Mouse (Mus musculus) testis, adult 2 months (tissue): ENCODE data around the gene Gm4952. TPM values are rescaled to one million over a fixed set of nuclear protein-coding genes. Genes with fewer than 3 reads are reported as not detected.

ENCODE experiments used
- H3K27ac ChIP-seq: fragments of 200-500 bp; 2 replicates; pipeline ENCODE4 v1.5.1; 2012; ENCODE audit warnings: low read depth, low read length; ENCODE audit not compliant: control insufficient read depth, insufficient read depth
- H3K27me3 ChIP-seq: fragments of 200-500 bp; 2 replicates; pipeline ENCODE4 v1.6.1; 2012; ENCODE audit warnings: mild to moderate bottlenecking, low read length, moderate library complexity; ENCODE audit not compliant: control insufficient read depth, insufficient read depth
- H3K36me3 ChIP-seq: fragments of 200-500 bp; 2 replicates; pipeline ENCODE4 v1.6.1; 2012; ENCODE audit warnings: mild to moderate bottlenecking, low read length; ENCODE audit not compliant: control insufficient read depth, insufficient read depth
- H3K4me1 ChIP-seq: fragments of 200-500 bp; 2 replicates; pipeline ENCODE4 v1.6.1; 2012; ENCODE audit warnings: low read length; ENCODE audit not compliant: control insufficient read depth, insufficient read depth
- H3K4me3 ChIP-seq: fragments of 200-500 bp; 2 replicates; pipeline ENCODE4 v1.5.1; 2012; ENCODE audit warnings: low read depth, mild to moderate bottlenecking, low read length, moderate library complexity, mixed read lengths; ENCODE audit not compliant: control insufficient read depth
- CTCF ChIP-seq: fragments of 200-500 bp; IDR thresholded peaks from 2 replicates; pipeline ENCODE4 v1.5.1; 2012; ENCODE audit warnings: low read depth, mild to moderate bottlenecking, inconsistent platforms, low read length, moderate library complexity; ENCODE audit not compliant: control insufficient read depth, insufficient read depth, insufficient replicate concordance
- POLR2A ChIP-seq: fragments of 200-500 bp; IDR thresholded peaks from 2 replicates; pipeline ENCODE4 v1.6.1; 2012; ENCODE audit warnings: low read depth, mild to moderate bottlenecking, inconsistent platforms, low read length, moderate library complexity; ENCODE audit not compliant: control insufficient read depth
- polyA plus RNA-seq: library from polyadenylated mRNA; depleted of rRNA; stranded (reverse); fragments of >200 nt; gene quantifications from 2 replicates; pipeline ENCODE4 v1.2.3, GENCODE M21; 2012

Gene Gm4952
- polyA plus RNA-seq, 1 experiment: not detected

GRCm38 (mm10) chr19:12608336-12608735 lies 8.6 kb downstream of the Gm4952 start:
- H3K27ac ChIP-seq: no peak overlapping the region
- H3K27me3 ChIP-seq: no peaks in the 10 kb centered on the region
- no peaks in the 10 kb centered on the region for H3K4me1 ChIP-seq
- H3K36me3 ChIP-seq: no peaks in the 10 kb centered on the region
- TF ChIP-seq CTCF: no peak
- no peak for TF ChIP-seq POLR2A
- no peak overlapping the region for H3K4me3 ChIP-seq

DNA sequence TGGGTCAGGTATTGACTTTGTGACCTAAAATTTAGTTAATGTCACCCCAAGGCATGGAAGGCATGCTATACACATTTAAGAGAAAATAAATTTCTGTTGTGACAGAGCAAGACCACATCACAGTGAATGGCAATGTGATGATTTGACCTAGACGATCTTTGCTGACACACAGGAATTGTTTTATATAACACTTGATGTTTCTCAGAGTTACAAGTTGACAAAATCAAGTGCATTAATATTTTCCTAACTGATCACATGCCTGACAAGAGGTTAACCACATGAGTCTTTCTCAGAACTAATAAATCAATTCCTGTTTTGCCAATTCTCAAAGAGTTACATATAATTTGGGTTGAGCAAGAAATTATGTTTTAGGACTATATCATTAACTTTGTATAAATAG lies 13.9 kb downstream of the Gm4952 start:
- Histone ChIP-seq H3K4me1 (no peaks in the 10 kb centered on the region), H3K27me3 (no peaks in the 10 kb centered on the region), H3K27ac (no peak overlapping the region), H3K36me3 (no peaks in the 10 kb centered on the region), H3K4me3 (no peak overlapping the region)
- TF ChIP-seq CTCF (no peak), POLR2A (no peak)

DNA sequence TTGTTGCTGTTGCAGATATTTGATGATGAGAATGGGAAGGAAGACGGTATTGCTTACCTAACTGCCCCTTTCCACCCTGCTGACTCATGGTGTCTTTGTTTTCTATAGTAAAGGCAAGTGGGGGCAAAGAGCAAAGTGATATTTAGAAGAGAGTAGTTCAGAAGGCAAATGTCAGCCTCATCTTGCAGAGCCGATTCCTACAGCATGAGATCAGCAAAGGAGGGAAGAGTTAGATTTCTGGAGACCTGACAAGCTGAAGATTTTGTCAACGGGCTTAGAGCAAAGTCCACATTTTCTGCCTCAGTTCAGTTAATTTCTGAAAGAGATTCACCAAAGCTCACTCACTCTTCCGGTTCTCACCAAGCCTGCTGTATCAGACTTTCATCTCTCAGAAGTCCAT lies 33.4 kb downstream of the Gm4952 start, which contains the start of gene Glyat:
Gene Glyat, plus strand, starts transcription at position 133 of the 400 bp plus-strand sequence.
- no peaks in the 10 kb centered on the region for H3K27me3 ChIP-seq
- H3K4me1 ChIP-seq: no peaks in the 10 kb centered on the region
- no peak within 1 kb of the TSS for H3K4me3 ChIP-seq
- H3K36me3 ChIP-seq: no peaks in the 10 kb centered on the region
- H3K27ac ChIP-seq: no peak within 1 kb of the TSS
- TF ChIP-seq POLR2A (no peak), CTCF (no peak)

DNA sequence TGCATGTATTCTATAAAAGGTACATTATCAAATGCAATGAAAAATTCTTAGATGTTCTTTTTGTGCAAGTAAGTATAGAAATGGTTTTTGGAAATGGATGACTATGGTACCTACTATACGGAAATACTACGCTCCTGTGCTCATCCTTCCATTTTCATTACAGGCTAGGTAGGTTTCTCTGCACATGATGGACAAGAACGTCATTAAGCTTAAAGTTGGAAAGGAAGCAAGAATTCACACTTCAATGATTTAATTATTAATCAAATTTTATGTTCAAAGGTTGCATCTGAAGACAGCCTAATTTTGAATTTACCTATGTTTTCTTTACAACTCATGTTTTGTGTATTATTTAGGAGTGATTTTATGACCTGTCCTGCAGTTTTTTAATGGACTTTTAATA lies 34.5 kb downstream of the Gm4952 start:
- no peak overlapping the region for H3K4me3 ChIP-seq
- H3K4me1 ChIP-seq: no peaks in the 10 kb centered on the region
- no peaks in the 10 kb centered on the region for H3K27me3 ChIP-seq
- H3K27ac ChIP-seq: no peak overlapping the region
- TF ChIP-seq CTCF (no peak), POLR2A (no peak)
- no peaks in the 10 kb centered on the region for H3K36me3 ChIP-seq

GRCm38 (mm10) chr19:12634963-12635362 lies 35.2 kb downstream of the Gm4952 start:
- no peak for TF ChIP-seq POLR2A
- no peak for TF ChIP-seq CTCF
- no peaks in the 10 kb centered on the region for H3K36me3 ChIP-seq
- H3K27me3 ChIP-seq: no peaks in the 10 kb centered on the region
- H3K27ac ChIP-seq: no peak overlapping the region
- H3K4me3 ChIP-seq: no peak overlapping the region
- H3K4me1 ChIP-seq: no peaks in the 10 kb centered on the region

- H3K27ac ChIP-seq: no peak overlapping the region
- TF ChIP-seq CTCF (no peak), POLR2A (no peak)
- H3K4me3 ChIP-seq: no peak overlapping the region
- no peaks in the 10 kb centered on the region for H3K4me1 ChIP-seq
- no peaks in the 10 kb centered on the region for H3K27me3 ChIP-seq
- no peaks in the 10 kb centered on the region for H3K36me3 ChIP-seq
Measured at GRCm38 (mm10) chr19:12636863-12637262, 37.1 kb downstream of the Gm4952 start.

GRCm38 (mm10) chr19:12638049-12638448 lies 38.3 kb downstream of the Gm4952 start:
- no peaks in the 10 kb centered on the region for H3K36me3 ChIP-seq
- no peak overlapping the region for H3K4me3 ChIP-seq
- H3K27me3 ChIP-seq: no peaks in the 10 kb centered on the region
- H3K4me1 ChIP-seq: no peaks in the 10 kb centered on the region
- H3K27ac ChIP-seq: no peak overlapping the region
- TF ChIP-seq POLR2A: no peak

DNA sequence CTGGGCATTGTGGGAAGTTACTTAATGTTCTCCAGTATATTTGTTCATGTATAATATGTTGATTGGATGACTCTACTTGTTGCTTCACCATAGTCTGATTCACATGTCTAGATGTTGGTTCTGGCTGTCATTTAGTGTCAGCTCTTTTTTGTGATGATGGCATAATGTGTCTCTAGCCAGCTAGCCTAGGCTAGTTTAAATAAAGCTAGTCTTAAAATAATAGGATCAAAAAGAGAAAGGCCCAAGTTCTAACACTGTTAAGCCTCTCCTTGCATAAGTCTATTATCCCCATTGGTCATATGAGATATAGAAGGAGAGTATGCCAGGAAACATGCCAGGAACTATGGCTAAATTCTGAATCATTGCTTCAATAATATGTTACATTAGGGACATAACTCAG lies 49.7 kb downstream of the Gm4952 start:
- no peaks in the 10 kb centered on the region for H3K4me1 ChIP-seq
- H3K27ac ChIP-seq: no peak overlapping the region
- TF ChIP-seq POLR2A: no peak
- no peak for TF ChIP-seq CTCF
- no peaks in the 10 kb centered on the region for H3K36me3 ChIP-seq
- H3K4me3 ChIP-seq: no peak overlapping the region
- no peaks in the 10 kb centered on the region for H3K27me3 ChIP-seq
